Mouse (Mus musculus): ENCODE data around the gene Csdc2.

Gene Csdc2

GRCm38 (mm10) chr15:81993992-81994391, 57.4 kb downstream of the Csdc2 start:
- DNase-seq (ENCODE audit: low spot score): no peak
